Mouse (Mus musculus): ENCODE measurements around the gene Parp11. TPM values are rescaled to one million over a fixed set of nuclear protein-coding genes. Genes with fewer than 3 reads are reported as not detected.

Gene Parp11
- polyA plus RNA-seq (2012; rRNA removed): 34.2 and 40.6 TPM in 2 replicates

GRCm38 (mm10) chr6:127446436-127446890 lies at the start of gene Parp11:
TSS of gene Parp11 (plus strand) at chr6:127446840.
- no peaks in the 10 kb centered on the region for H3K36me3 ChIP-seq (ENCODE audit: control insufficient read depth, insufficient read depth, low read length)
- no peaks in the 10 kb centered on the region for H3K27me3 ChIP-seq (ENCODE audit: control insufficient read depth, insufficient read depth, low read length)
- TF ChIP-seq POLR2A (IDR thresholded peaks at IDR 0.05; ENCODE audit: control insufficient read depth, low read depth, low read length): no peak
- TF ChIP-seq CTCF (IDR thresholded peaks at IDR 0.05; ENCODE audit: control insufficient read depth, insufficient read depth, insufficient replicate concordance, low read depth, low read length): peak; percentile 33; the same call in 1 of the 2 replicates
- H3K4me1 ChIP-seq (ENCODE audit: control insufficient read depth, insufficient read depth, low read length): peaks cover 2% of the 10 kb centered on the region
- H3K4me3 ChIP-seq (ENCODE audit: control insufficient read depth, low read depth, low read length): peak within 1 kb of the TSS; percentile 1
- H3K27ac ChIP-seq (ENCODE audit: control insufficient read depth, insufficient read depth, low read depth, low read length): no peak within 1 kb of the TSS

GRCm38 (mm10) chr6:127398073-127398472 lies 48.6 kb upstream of the Parp11 start:
- TF ChIP-seq POLR2A (IDR thresholded peaks at IDR 0.05; ENCODE audit: control insufficient read depth, low read depth, low read length): no peak
- no peak for TF ChIP-seq CTCF (IDR thresholded peaks at IDR 0.05; ENCODE audit: control insufficient read depth, insufficient read depth, insufficient replicate concordance, low read depth, low read length)
- no peak overlapping the region for H3K4me3 ChIP-seq (ENCODE audit: control insufficient read depth, low read depth, low read length)

GRCm38 (mm10) chr6:127401419-127401818 lies 45.2 kb upstream of the Parp11 start:
- no peak overlapping the region for H3K27ac ChIP-seq (ENCODE audit: control insufficient read depth, insufficient read depth, low read depth, low read length)
- no peaks in the 10 kb centered on the region for H3K36me3 ChIP-seq (ENCODE audit: control insufficient read depth, insufficient read depth, low read length)
- no peaks in the 10 kb centered on the region for H3K27me3 ChIP-seq (ENCODE audit: control insufficient read depth, insufficient read depth, low read length)
- no peak overlapping the region for H3K4me3 ChIP-seq (ENCODE audit: control insufficient read depth, low read depth, low read length)
- no peaks in the 10 kb centered on the region for H3K4me1 ChIP-seq (ENCODE audit: control insufficient read depth, insufficient read depth, low read length)
- TF ChIP-seq POLR2A (IDR thresholded peaks at IDR 0.05; ENCODE audit: control insufficient read depth, low read depth, low read length) (no peak), CTCF (IDR thresholded peaks at IDR 0.05; ENCODE audit: control insufficient read depth, insufficient read depth, insufficient replicate concordance, low read depth, low read length) (no peak)

More at GRCm38 (mm10) chr6:127398073-127398472, 48.6 kb upstream of the Parp11 start:
- H3K27ac ChIP-seq (ENCODE audit: control insufficient read depth, insufficient read depth, low read depth, low read length): no peak overlapping the region
- H3K36me3 ChIP-seq (ENCODE audit: control insufficient read depth, insufficient read depth, low read length): no peaks in the 10 kb centered on the region
- H3K27me3 ChIP-seq (ENCODE audit: control insufficient read depth, insufficient read depth, low read length): no peaks in the 10 kb centered on the region
- no peaks in the 10 kb centered on the region for H3K4me1 ChIP-seq (ENCODE audit: control insufficient read depth, insufficient read depth, low read length)

GRCm38 (mm10) chr6:127404070-127404810 lies 42.4 kb upstream of the Parp11 start:
- no peaks in the 10 kb centered on the region for H3K4me1 ChIP-seq (ENCODE audit: control insufficient read depth, insufficient read depth, low read length)
- TF ChIP-seq CTCF (IDR thresholded peaks at IDR 0.05; ENCODE audit: control insufficient read depth, insufficient read depth, insufficient replicate concordance, low read depth, low read length) (no peak), POLR2A (IDR thresholded peaks at IDR 0.05; ENCODE audit: control insufficient read depth, low read depth, low read length) (no peak)
- H3K4me3 ChIP-seq (ENCODE audit: control insufficient read depth, low read depth, low read length): no peak overlapping the region
- H3K27ac ChIP-seq (ENCODE audit: control insufficient read depth, insufficient read depth, low read depth, low read length): no peak overlapping the region
- no peaks in the 10 kb centered on the region for H3K36me3 ChIP-seq (ENCODE audit: control insufficient read depth, insufficient read depth, low read length)
- no peaks in the 10 kb centered on the region for H3K27me3 ChIP-seq (ENCODE audit: control insufficient read depth, insufficient read depth, low read length)

- Histone ChIP-seq H3K4me3 (ENCODE audit: control insufficient read depth, low read depth, low read length) (no peak overlapping the region), H3K4me1 (ENCODE audit: control insufficient read depth, insufficient read depth, low read length) (no peaks in the 10 kb centered on the region), H3K27ac (ENCODE audit: control insufficient read depth, insufficient read depth, low read depth, low read length) (no peak overlapping the region), H3K27me3 (ENCODE audit: control insufficient read depth, insufficient read depth, low read length) (no peaks in the 10 kb centered on the region), H3K36me3 (ENCODE audit: control insufficient read depth, insufficient read depth, low read length) (no peaks in the 10 kb centered on the region)
- TF ChIP-seq POLR2A (IDR thresholded peaks at IDR 0.05; ENCODE audit: control insufficient read depth, low read depth, low read length): no peak
- TF ChIP-seq CTCF (IDR thresholded peaks at IDR 0.05; ENCODE audit: control insufficient read depth, insufficient read depth, insufficient replicate concordance, low read depth, low read length): no peak
These were observed 41.0 kb upstream of the Parp11 start for GRCm38 (mm10) chr6:127405682-127406081.

GRCm38 (mm10) chr6:127407742-127408141 lies 38.9 kb upstream of the Parp11 start:
- H3K27me3 ChIP-seq (ENCODE audit: control insufficient read depth, insufficient read depth, low read length): no peaks in the 10 kb centered on the region
- no peak for TF ChIP-seq POLR2A (IDR thresholded peaks at IDR 0.05; ENCODE audit: control insufficient read depth, low read depth, low read length)
- H3K27ac ChIP-seq (ENCODE audit: control insufficient read depth, insufficient read depth, low read depth, low read length): no peak overlapping the region
- no peaks in the 10 kb centered on the region for H3K4me1 ChIP-seq (ENCODE audit: control insufficient read depth, insufficient read depth, low read length)
- no peaks in the 10 kb centered on the region for H3K36me3 ChIP-seq (ENCODE audit: control insufficient read depth, insufficient read depth, low read length)
- no peak overlapping the region for H3K4me3 ChIP-seq (ENCODE audit: control insufficient read depth, low read depth, low read length)

- no peak for TF ChIP-seq POLR2A (IDR thresholded peaks at IDR 0.05; ENCODE audit: control insufficient read depth, low read depth, low read length)
- TF ChIP-seq CTCF (IDR thresholded peaks at IDR 0.05; ENCODE audit: control insufficient read depth, insufficient read depth, insufficient replicate concordance, low read depth, low read length): no peak
- no peaks in the 10 kb centered on the region for H3K4me1 ChIP-seq (ENCODE audit: control insufficient read depth, insufficient read depth, low read length)
- H3K4me3 ChIP-seq (ENCODE audit: control insufficient read depth, low read depth, low read length): no peak overlapping the region
- H3K27me3 ChIP-seq (ENCODE audit: control insufficient read depth, insufficient read depth, low read length): no peaks in the 10 kb centered on the region
- no peak overlapping the region for H3K27ac ChIP-seq (ENCODE audit: control insufficient read depth, insufficient read depth, low read depth, low read length)
- H3K36me3 ChIP-seq (ENCODE audit: control insufficient read depth, insufficient read depth, low read length): no peaks in the 10 kb centered on the region
These were observed 29.0 kb upstream of the Parp11 start for GRCm38 (mm10) chr6:127417525-127418184.
